Mouse (Mus musculus) cortical plate, adult 2 months (tissue): ENCODE measurements at regions not wholly inside any gene's neighbourhood (a gene's known extent, or its start where the extent isn't known, plus 50 kb on each side); places are given as distances from the start of the nearest gene placed in this dataset.
A peak's percentile ranks its signal among the peaks of the same experiment; 100 is the strongest.

Experiments
- H3K27ac ChIP-seq: fragments of 200-500 bp; 2 replicates; pipeline ENCODE4 v1.5.1; 2012; ENCODE audit warnings: low read length, control low read depth, inconsistent platforms; ENCODE audit not compliant: insufficient read depth
- H3K4me1 ChIP-seq: fragments of 200-500 bp; 2 replicates; pipeline ENCODE4 v1.6.1; 2011; ENCODE audit warnings: low read length; ENCODE audit not compliant: control insufficient read depth, insufficient read depth
- H3K4me3 ChIP-seq: fragments of 200-500 bp; 2 replicates; pipeline ENCODE4 v1.5.1; 2011; ENCODE audit warnings: mild to moderate bottlenecking, low read length, control low read depth; ENCODE audit not compliant: insufficient read depth
- CTCF ChIP-seq: fragments of 200-500 bp; IDR thresholded peaks from 2 replicates; pipeline ENCODE4 v1.5.1; 2011; ENCODE audit warnings: mild to moderate bottlenecking, control low read depth, low read length; ENCODE audit not compliant: insufficient read depth; ENCODE audit errors: extremely low read depth
- POLR2A ChIP-seq: fragments of 200-500 bp; IDR thresholded peaks from 2 replicates; pipeline ENCODE4 v1.6.1; 2011; ENCODE audit warnings: mild to moderate bottlenecking, low read length, control low read depth; ENCODE audit not compliant: insufficient read depth; ENCODE audit errors: extremely low read depth

- Histone ChIP-seq H3K4me3 (no peak overlapping the region), H3K4me1 (no peaks in the 10 kb centered on the region), H3K27ac (no peak overlapping the region)
- no peak for TF ChIP-seq CTCF
- no peak for TF ChIP-seq POLR2A
These were observed 574.4 kb upstream of the Lcorl start for GRCm38 (mm10) chr5:46431644-46432367.

GRCm38 (mm10) chr5:46422738-46423137 is 565.3 kb upstream of the Lcorl start:
- no peaks in the 10 kb centered on the region for H3K4me1 ChIP-seq
- no peak overlapping the region for H3K27ac ChIP-seq
- TF ChIP-seq POLR2A, result no peak
- TF ChIP-seq CTCF, result no peak
- H3K4me3 ChIP-seq, result no peak overlapping the region

GRCm38 (mm10) chr5:46406969-46407368 is 549.6 kb upstream of the Lcorl start:
- no peak overlapping the region for H3K27ac ChIP-seq
- no peak for TF ChIP-seq CTCF
- no peak for TF ChIP-seq POLR2A
- no peak overlapping the region for H3K4me3 ChIP-seq
- H3K4me1 ChIP-seq, result no peaks in the 10 kb centered on the region

GRCm38 (mm10) chr5:46406404-46406803 is 549.0 kb upstream of the Lcorl start:
- H3K4me1 ChIP-seq, result no peaks in the 10 kb centered on the region
- TF ChIP-seq CTCF, result peak; percentile 32; the same call in 1 of the 2 replicates
- no peak for TF ChIP-seq POLR2A
- no peak overlapping the region for H3K4me3 ChIP-seq
- H3K27ac ChIP-seq, result no peak overlapping the region

- no peaks in the 10 kb centered on the region; the same call in 1 of the 2 replicates for H3K4me1 ChIP-seq
- TF ChIP-seq POLR2A, result no peak
- no peak for TF ChIP-seq CTCF
- H3K4me3 ChIP-seq, result no peak overlapping the region
- H3K27ac ChIP-seq, result no peak overlapping the region
These were observed 529.2 kb upstream of the Lcorl start for GRCm38 (mm10) chr5:46386591-46386990.

GRCm38 (mm10) chr5:46367328-46367727 is 509.9 kb upstream of the Lcorl start:
- Histone ChIP-seq H3K4me3 (no peak overlapping the region), H3K27ac (no peak overlapping the region), H3K4me1 (no peaks in the 10 kb centered on the region)
- TF ChIP-seq POLR2A (no peak), CTCF (no peak)

- Histone ChIP-seq H3K4me3 (no peak overlapping the region), H3K27ac (no peak overlapping the region), H3K4me1 (no peaks in the 10 kb centered on the region)
- TF ChIP-seq CTCF (no peak), POLR2A (no peak)
These were observed 506.2 kb upstream of the Lcorl start for GRCm38 (mm10) chr5:46363661-46364060.

- H3K4me3 ChIP-seq, result no peak overlapping the region
- H3K27ac ChIP-seq, result no peak overlapping the region
- no peaks in the 10 kb centered on the region for H3K4me1 ChIP-seq
- no peak for TF ChIP-seq POLR2A
These were observed 504.2 kb upstream of the Lcorl start for GRCm38 (mm10) chr5:46361637-46362036.

- Histone ChIP-seq H3K4me1 (no peaks in the 10 kb centered on the region; the same call in 1 of the 2 replicates), H3K27ac (no peak overlapping the region), H3K4me3 (no peak overlapping the region)
- TF ChIP-seq POLR2A (no peak), CTCF (no peak)
These were observed 491.0 kb upstream of the Lcorl start for GRCm38 (mm10) chr5:46348448-46348847.

GRCm38 (mm10) chr5:46347368-46348083 is 490.1 kb upstream of the Lcorl start:
- no peak overlapping the region for H3K27ac ChIP-seq
- TF ChIP-seq CTCF (peak; percentile 75), POLR2A (no peak)
- peak overlapping the region; percentile 18; the same call in 1 of the 2 replicates for H3K4me3 ChIP-seq
- no peaks in the 10 kb centered on the region; the same call in 1 of the 2 replicates for H3K4me1 ChIP-seq
